Mouse (Mus musculus): Measurements from ENCODE around the gene Phldb2.

The Phldb2 gene

GRCm38 (mm10) chr16:45723172-45723901, 230.1 kb downstream of the Phldb2 start:
- no peak for DNase-seq

- no peak for DNase-seq
These were observed 230.9 kb downstream of the Phldb2 start for GRCm38 (mm10) chr16:45722460-45722951.

- DNase-seq, result no peak
These were observed 233.3 kb downstream of the Phldb2 start for GRCm38 (mm10) chr16:45720022-45720630.

GRCm38 (mm10) chr16:45718296-45718695, 235.1 kb downstream of the Phldb2 start:
- DNase-seq, result no peak

GRCm38 (mm10) chr16:45714489-45715150, 238.8 kb downstream of the Phldb2 start:
- no peak for DNase-seq

- DNase-seq, result no peak
These were observed 239.5 kb downstream of the Phldb2 start for GRCm38 (mm10) chr16:45713878-45714277.

GRCm38 (mm10) chr16:45713261-45713660, 240.1 kb downstream of the Phldb2 start:
- DNase-seq, result no peak

- no peak for DNase-seq
These were observed 242.1 kb downstream of the Phldb2 start for GRCm38 (mm10) chr16:45711263-45711662.

- no peak for DNase-seq
These were observed 254.1 kb downstream of the Phldb2 start for GRCm38 (mm10) chr16:45699301-45699700.

GRCm38 (mm10) chr16:45697996-45698395, 255.4 kb downstream of the Phldb2 start:
- no peak for DNase-seq
